Mouse (Mus musculus) bone marrow, adult 2 months (tissue): ENCODE data around the gene Nt5c3b. TPM values are rescaled to one million over a fixed set of nuclear protein-coding genes. Genes with fewer than 3 reads are reported as not detected.

Source experiments
- H3K27ac ChIP-seq: fragments of 200-500 bp; 2 replicates; pipeline ENCODE4 v1.5.1; 2012; ENCODE audit warnings: low read depth, mild to moderate bottlenecking, control low read depth, inconsistent platforms, low read length; ENCODE audit not compliant: control insufficient read depth, poor library complexity, insufficient read depth
- H3K4me1 ChIP-seq: fragments of 200-500 bp; 2 replicates; pipeline ENCODE4 v1.6.1; 2011; ENCODE audit warnings: low read length; ENCODE audit not compliant: control insufficient read depth, insufficient read depth
- H3K4me3 ChIP-seq: fragments of 200-500 bp; replicated peaks from 2 replicates; pipeline ENCODE3; 2011; ENCODE audit warnings: mild to moderate bottlenecking, low read depth, low read length, control low read depth; ENCODE audit not compliant: control insufficient read depth
- CTCF ChIP-seq: fragments of 200-500 bp; IDR thresholded peaks from 2 replicates; pipeline ENCODE4 v1.5.1; 2011; ENCODE audit warnings: low read length, control low read depth; ENCODE audit not compliant: control insufficient read depth, insufficient read depth
- POLR2A ChIP-seq: fragments of 200-500 bp; IDR thresholded peaks from 2 replicates; pipeline ENCODE4 v1.6.1; 2011; ENCODE audit warnings: low read depth, mild to moderate bottlenecking, control low read depth, low read length, borderline replicate concordance; ENCODE audit not compliant: control insufficient read depth
- WGBS: fragments of 180-500 bp; shearing (Covaris S2); methylation state at CpG from one replicate; pipeline ENCODE4 v1.1.7; 2018; 5-methylcytosine and 5-hydroxymethylcytosine counted together
- polyA plus RNA-seq: library from polyadenylated mRNA; stranded (reverse); fragments of >200 nt; gene quantifications from 2 replicates; pipeline ENCODE4 v1.2.4, GENCODE M21; 2011; ENCODE audit warnings: low replicate concordance; ENCODE audit not compliant: missing spikeins, insufficient read depth, insufficient read length

The Nt5c3b gene
- polyA plus RNA-seq, 1 experiment = 21.5 TPM

DNA sequence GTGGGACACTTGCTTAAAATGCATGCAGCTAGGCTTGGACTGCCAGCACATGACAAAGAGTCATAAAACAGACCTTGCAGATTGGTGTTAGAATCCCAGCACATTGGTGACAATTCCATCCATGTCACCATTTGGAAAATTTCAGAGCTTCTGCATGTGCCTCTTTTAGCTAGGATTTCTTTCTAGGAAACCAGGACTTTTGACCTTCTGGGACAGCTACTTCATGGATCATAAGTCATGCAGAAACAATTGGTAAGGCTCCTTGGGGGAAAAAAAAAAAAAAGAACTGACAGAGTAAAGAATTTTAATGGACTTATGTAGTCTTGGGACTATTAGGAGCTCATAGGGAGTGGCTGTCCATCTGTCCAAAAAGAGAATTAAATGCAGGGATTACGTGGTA lies 3.7 kb downstream of the Nt5c3b start:
- Histone ChIP-seq H3K27ac (no peak overlapping the region), H3K4me3 (no peak overlapping the region), H3K4me1 (peaks cover 1% of the 10 kb centered on the region; the same call in 1 of the 2 replicates)
- 93% methylated on average over 1 of the region's 1 CpGs for WGBS
- TF ChIP-seq POLR2A (no peak), CTCF (no peak)

- WGBS = 87% methylated on average over 9 of the region's 9 CpGs
Observed at GRCm38 (mm10) chr11:100435678-100436246, 5.8 kb downstream of the Nt5c3b start.

GRCm38 (mm10) chr11:100432002-100432401 lies 9.6 kb downstream of the Nt5c3b start:
- WGBS = 86% methylated on average over 5 of the region's 5 CpGs

More at GRCm38 (mm10) chr11:100435678-100436246, 5.8 kb downstream of the Nt5c3b start:
- TF ChIP-seq CTCF (no peak), POLR2A (no peak)
- Histone ChIP-seq H3K4me1 (peaks cover 1% of the 10 kb centered on the region; the same call in 1 of the 2 replicates), H3K4me3 (no peak overlapping the region), H3K27ac (no peak overlapping the region)

DNA sequence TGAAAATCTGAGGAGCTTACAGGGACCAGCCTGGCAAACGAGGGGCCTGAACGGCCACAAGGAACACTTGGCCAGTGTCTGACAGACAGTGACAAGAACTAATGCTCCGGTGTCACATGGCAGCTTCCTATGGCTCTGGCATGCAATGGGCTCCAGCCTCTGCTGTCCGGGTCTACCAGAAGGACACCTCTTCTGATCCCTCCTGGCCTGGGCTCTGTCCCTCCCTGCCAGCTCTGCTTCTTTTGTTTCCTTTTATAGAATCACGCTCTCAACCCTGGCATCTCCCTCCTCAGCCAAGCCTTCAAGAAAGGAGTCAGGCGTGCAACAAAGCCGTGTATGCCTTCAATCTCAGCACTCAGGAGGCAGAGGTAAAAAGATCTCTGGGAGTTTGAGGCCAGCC lies 11.6 kb downstream of the Nt5c3b start:
- 84% methylated on average over 7 of the region's 7 CpGs for WGBS
- no peak for TF ChIP-seq POLR2A
- TF ChIP-seq CTCF = no peak
- no peaks in the 10 kb centered on the region; the same call in none of the 2 replicates for H3K4me1 ChIP-seq
- no peak overlapping the region for H3K4me3 ChIP-seq
- no peak overlapping the region for H3K27ac ChIP-seq

More at GRCm38 (mm10) chr11:100432002-100432401, 9.6 kb downstream of the Nt5c3b start:
- Histone ChIP-seq H3K27ac (no peak overlapping the region), H3K4me3 (no peak overlapping the region), H3K4me1 (no peaks in the 10 kb centered on the region; the same call in 1 of the 2 replicates)
- TF ChIP-seq POLR2A (no peak), CTCF (no peak)

DNA sequence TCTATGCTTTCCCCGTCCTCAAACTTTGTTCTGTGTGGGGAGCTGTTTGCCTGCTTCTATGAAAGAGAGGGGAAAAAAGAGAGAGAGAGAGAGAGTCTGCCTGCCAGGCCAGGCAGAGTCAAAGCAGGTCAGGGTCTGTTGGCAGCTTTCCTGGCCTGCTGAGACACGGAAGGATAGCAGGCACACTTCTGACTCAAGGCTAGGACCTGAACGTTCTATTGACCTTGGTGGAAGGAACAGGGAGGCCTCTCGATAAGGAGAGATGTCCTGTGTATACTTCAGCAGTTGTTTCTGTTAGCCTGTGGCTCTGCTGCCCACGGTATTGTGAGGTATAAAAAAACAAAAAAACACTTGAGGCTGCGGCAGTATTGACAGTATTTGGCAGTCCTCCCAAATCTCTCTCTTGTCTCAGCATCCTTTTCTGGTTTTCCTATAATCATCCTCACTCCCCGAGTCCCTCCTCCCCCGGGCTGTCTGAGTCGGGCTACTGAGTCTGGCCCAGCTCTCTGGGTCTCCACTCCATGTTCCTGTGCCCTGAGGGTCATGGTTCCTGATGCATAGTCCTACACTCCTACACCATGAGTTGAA lies 12.9 kb downstream of the Nt5c3b start:
- Histone ChIP-seq H3K27ac (no peak overlapping the region), H3K4me3 (no peak overlapping the region), H3K4me1 (no peaks in the 10 kb centered on the region; the same call in none of the 2 replicates)
- WGBS = 74% methylated on average over 9 of the region's 9 CpGs
- TF ChIP-seq CTCF (no peak), POLR2A (no peak)

DNA sequence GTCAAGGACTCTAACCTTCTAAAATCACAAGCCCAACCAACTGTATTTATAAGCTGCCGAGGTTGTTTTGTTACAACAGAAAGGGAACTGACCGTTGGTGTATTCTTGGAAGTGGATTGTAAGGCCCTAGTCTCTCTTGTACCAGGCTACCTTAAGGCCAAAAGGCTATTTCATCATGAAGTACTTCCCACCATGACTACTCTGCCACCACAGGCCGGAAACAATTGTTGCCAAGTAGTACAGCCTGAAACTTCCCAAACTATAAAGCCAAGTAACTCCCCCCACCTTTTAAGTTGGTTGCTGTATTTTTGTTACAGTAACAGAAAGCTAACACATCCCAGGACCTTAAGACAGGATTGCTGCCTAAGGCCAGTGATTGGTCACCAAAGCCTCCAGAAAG lies 14.8 kb downstream of the Nt5c3b start:
- TF ChIP-seq POLR2A = no peak
- TF ChIP-seq CTCF = no peak
- WGBS = 32% methylated on average over 3 of the region's 3 CpGs
- H3K27ac ChIP-seq = no peak overlapping the region
- H3K4me3 ChIP-seq = no peak overlapping the region
- H3K4me1 ChIP-seq = no peaks in the 10 kb centered on the region; the same call in none of the 2 replicates

GRCm38 (mm10) chr11:100425851-100426250 lies 15.8 kb downstream of the Nt5c3b start:
- no peaks in the 10 kb centered on the region; the same call in none of the 2 replicates for H3K4me1 ChIP-seq
- WGBS = 47% methylated on average over 7 of the region's 7 CpGs
- no peak overlapping the region for H3K4me3 ChIP-seq
- no peak overlapping the region for H3K27ac ChIP-seq
- TF ChIP-seq CTCF (peak; percentile 73), POLR2A (no peak)

- no peak for TF ChIP-seq CTCF
- TF ChIP-seq POLR2A = no peak
- no peak overlapping the region for H3K4me3 ChIP-seq
- 85% methylated on average over 7 of the region's 7 CpGs for WGBS
- H3K4me1 ChIP-seq = no peaks in the 10 kb centered on the region; the same call in none of the 2 replicates
- no peak overlapping the region for H3K27ac ChIP-seq
Observed at GRCm38 (mm10) chr11:100423836-100424235, 17.8 kb downstream of the Nt5c3b start.
